Mouse (Mus musculus): Measurements from ENCODE around the gene Ripor1. TPM values are rescaled to one million over a fixed set of nuclear protein-coding genes. Genes with fewer than 3 reads are reported as not detected.
"Not testable (repeated sequence)": the region's sequence is repeated elsewhere in the genome, so short reads cannot be mapped to it uniquely, and the experiment has no call there.

Gene Ripor1
- polyA plus RNA-seq, 1 experiment = 54.8 TPM

DNA sequence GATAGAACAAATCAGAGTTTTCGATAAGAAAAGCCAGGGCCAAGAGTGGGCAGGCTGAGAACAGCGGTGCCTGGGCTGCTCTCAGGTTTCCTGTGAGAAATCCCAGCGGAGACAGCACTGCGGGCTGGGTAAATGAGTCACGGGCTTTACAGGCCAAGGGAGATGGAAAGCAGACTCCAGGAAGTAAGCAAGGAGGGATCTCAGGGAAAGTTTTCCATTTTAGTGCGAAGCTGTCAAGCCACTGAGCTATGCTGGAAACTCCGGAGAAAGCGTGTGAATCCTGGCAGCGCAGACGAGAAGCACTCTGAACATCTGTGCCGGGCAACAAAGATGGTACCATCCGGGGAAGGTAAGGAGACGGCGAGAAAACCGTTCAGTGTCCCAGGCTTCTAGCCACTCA is 11.2 kb upstream of the Ripor1 start:
- Histone ChIP-seq H3K4me3 (ENCODE audit: insufficient read depth, low read depth, low read length) (peak overlapping the region; percentile 49), H3K27ac (ENCODE audit: insufficient read depth, low read depth, low read length) (peak overlapping the region; percentile 93), H3K4me1 (ENCODE audit: control insufficient read depth, insufficient read depth, low read length) (peaks cover 11% of the 10 kb centered on the region; the same call in 1 of the 2 replicates), H3K36me3 (ENCODE audit: control insufficient read depth, insufficient read depth, low read length) (no peaks in the 10 kb centered on the region), H3K27me3 (replicated peaks; ENCODE audit: control insufficient read depth, insufficient read depth, low read length) (no peaks in the 10 kb centered on the region)
- 15% methylated on average over 15 of the region's 15 CpGs for WGBS
- peak; percentile 65 for DNase-seq
- no peak for TF ChIP-seq CTCF (conservative IDR thresholded peaks at IDR 0.05; ENCODE audit: insufficient read depth, insufficient read length, low read depth, low read length)
- TF ChIP-seq POLR2A (IDR thresholded peaks at IDR 0.05; ENCODE audit: low read depth, low read length) = no peak

DNA sequence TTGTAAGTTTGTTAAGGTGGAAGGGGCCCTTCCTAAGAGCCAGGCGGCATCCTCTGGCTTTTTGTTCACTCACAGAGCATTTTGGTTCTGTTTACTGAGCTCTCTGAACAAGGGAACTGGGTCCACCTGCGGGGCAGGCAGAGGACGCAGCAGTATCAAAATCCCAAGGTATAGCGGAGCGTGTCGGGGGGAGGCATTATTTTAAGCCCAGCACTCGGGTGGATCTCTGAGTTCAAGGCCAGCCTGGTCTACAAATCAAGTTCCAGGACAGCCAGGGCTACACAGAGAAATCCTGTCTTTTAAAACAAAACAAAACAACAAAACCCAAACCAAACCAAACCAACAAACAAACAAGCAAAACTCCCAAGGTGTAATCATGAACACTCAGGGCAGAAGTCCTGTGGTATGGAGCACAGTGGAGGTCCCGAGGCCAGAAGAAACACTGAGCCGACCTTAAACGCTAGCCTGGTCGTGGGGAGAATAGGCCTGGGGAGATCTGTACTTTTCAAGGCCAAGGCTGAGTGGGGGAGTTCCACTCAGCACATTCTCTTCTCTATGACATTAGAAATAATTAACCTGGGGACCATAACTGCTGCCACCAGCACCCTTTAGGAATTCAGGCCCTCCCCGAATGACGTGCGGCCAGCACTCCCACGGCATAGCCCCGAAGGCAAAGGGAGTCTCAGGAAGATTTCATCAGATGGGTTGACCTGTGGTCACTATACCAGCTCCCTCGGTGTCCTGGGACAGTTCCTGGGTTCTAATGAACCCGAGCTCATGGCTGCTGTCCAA is 10.4 kb upstream of the Ripor1 start:
- peak overlapping the region; percentile 49 for H3K4me3 ChIP-seq (ENCODE audit: insufficient read depth, low read depth, low read length)

DNA sequence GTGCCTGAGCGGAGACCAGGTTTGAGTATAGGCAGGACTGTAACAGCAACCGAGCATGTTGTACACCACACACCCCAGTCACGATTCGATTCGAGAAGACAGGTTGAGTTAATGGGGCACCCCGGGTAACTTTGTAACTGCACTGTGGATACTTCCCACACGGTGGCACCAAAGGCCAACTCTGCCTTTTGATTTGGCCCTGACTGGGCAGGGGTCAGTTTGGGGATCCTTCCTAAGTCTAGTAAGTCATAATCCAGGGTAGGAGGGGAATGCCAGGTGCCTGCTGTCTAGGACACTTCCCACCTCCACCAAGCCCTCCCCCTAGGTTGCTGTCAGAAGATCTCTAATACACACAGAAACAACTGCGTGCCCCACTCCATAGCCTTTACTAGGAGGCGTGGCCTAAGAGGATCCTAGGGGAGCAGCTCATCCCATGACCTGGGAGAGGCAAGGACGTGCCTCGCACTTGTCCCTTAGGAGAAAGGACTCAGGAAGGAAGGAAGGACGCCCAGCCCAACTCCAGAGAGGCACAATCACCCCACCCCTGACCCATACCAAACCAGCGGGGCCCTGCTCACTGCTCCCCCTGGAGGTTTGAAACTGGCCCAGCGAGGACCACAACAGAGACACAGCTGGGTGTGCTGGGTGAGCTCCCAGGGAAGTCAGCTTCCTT is 8.6 kb upstream of the Ripor1 start:
- WGBS = 5% methylated on average over 14 of the region's 14 CpGs
- TF ChIP-seq CTCF (conservative IDR thresholded peaks at IDR 0.05; ENCODE audit: insufficient read depth, insufficient read length, low read depth, low read length) (peak; percentile 88), POLR2A (IDR thresholded peaks at IDR 0.05; ENCODE audit: low read depth, low read length) (no peak)
- H3K4me1 ChIP-seq (ENCODE audit: control insufficient read depth, insufficient read depth, low read length) = peaks cover 11% of the 10 kb centered on the region; the same call in 1 of the 2 replicates
- H3K36me3 ChIP-seq (ENCODE audit: control insufficient read depth, insufficient read depth, low read length) = no peaks in the 10 kb centered on the region
- DNase-seq = peak; percentile 93
- H3K27ac ChIP-seq (ENCODE audit: insufficient read depth, low read depth, low read length) = peak overlapping the region; percentile 93
- H3K4me3 ChIP-seq (ENCODE audit: insufficient read depth, low read depth, low read length) = peak overlapping the region; percentile 23
- H3K27me3 ChIP-seq (replicated peaks; ENCODE audit: control insufficient read depth, insufficient read depth, low read length) = no peaks in the 10 kb centered on the region

More for the DNA sequence above, 10.4 kb upstream of the Ripor1 start:
- no peak for TF ChIP-seq POLR2A (IDR thresholded peaks at IDR 0.05; ENCODE audit: low read depth, low read length)
- TF ChIP-seq CTCF (conservative IDR thresholded peaks at IDR 0.05; ENCODE audit: insufficient read depth, insufficient read length, low read depth, low read length) = no peak
- no peaks in the 10 kb centered on the region for H3K27me3 ChIP-seq (replicated peaks; ENCODE audit: control insufficient read depth, insufficient read depth, low read length)
- 34% methylated on average over 18 of the region's 18 CpGs for WGBS
- H3K27ac ChIP-seq (ENCODE audit: insufficient read depth, low read depth, low read length) = peak overlapping the region; percentile 93
- no peaks in the 10 kb centered on the region for H3K36me3 ChIP-seq (ENCODE audit: control insufficient read depth, insufficient read depth, low read length)
- H3K4me1 ChIP-seq (ENCODE audit: control insufficient read depth, insufficient read depth, low read length) = peaks cover 11% of the 10 kb centered on the region; the same call in 1 of the 2 replicates
- DNase-seq = peak; percentile 83

DNA sequence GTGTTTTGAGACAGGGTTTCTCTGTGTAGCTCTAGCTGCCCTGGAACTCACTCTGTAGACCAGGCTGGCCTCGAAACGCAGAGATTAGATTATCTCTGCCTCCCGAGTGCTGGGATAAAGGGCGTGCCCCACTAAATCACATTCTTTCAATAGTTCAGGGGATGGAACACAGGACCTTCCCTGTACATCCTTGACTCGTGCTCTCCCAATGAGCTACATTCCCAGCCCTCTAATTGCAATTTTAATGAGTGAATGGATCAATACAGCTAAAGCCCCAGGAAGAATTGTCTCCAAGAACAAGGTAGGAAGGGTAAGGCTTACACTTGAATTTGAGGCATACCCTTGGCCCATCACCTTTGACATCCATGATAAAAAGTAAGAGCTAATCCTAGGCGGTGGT is 6.3 kb upstream of the Ripor1 start:
- 83% methylated on average over 6 of the region's 6 CpGs for WGBS
- Histone ChIP-seq H3K4me1 (ENCODE audit: control insufficient read depth, insufficient read depth, low read length) (peaks cover 11% of the 10 kb centered on the region; the same call in 1 of the 2 replicates), H3K27me3 (replicated peaks; ENCODE audit: control insufficient read depth, insufficient read depth, low read length) (no peaks in the 10 kb centered on the region), H3K36me3 (ENCODE audit: control insufficient read depth, insufficient read depth, low read length) (no peaks in the 10 kb centered on the region), H3K4me3 (ENCODE audit: insufficient read depth, low read depth, low read length) (no peak overlapping the region), H3K27ac (ENCODE audit: insufficient read depth, low read depth, low read length) (no peak overlapping the region)
- DNase-seq = no peak
- TF ChIP-seq POLR2A (IDR thresholded peaks at IDR 0.05; ENCODE audit: low read depth, low read length) = no peak
- no peak for TF ChIP-seq CTCF (conservative IDR thresholded peaks at IDR 0.05; ENCODE audit: insufficient read depth, insufficient read length, low read depth, low read length)

DNA sequence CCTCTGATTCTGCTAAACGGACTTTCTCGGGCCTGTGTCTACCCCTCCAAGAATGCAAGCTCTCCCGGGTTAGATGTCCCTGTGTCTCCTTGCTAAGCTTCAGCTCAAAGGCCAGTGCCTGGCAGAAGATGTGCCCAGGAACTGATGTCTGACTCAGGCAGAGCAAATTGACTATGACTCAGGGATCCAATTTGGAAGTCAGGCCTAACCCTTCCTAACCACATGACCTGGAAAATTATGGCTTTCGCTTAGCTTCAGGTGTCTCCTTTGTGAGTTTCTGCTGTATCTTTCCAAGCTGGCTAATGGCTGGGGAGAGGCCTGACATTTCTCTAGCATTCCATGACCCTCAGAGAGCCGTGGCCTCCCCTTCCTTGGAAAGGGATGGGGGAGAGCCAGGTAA is 3.8 kb upstream of the Ripor1 start:
- H3K36me3 ChIP-seq (ENCODE audit: control insufficient read depth, insufficient read depth, low read length) = no peaks in the 10 kb centered on the region
- no peak overlapping the region for H3K4me3 ChIP-seq (ENCODE audit: insufficient read depth, low read depth, low read length)
- no peak overlapping the region for H3K27ac ChIP-seq (ENCODE audit: insufficient read depth, low read depth, low read length)
- no peaks in the 10 kb centered on the region for H3K27me3 ChIP-seq (replicated peaks; ENCODE audit: control insufficient read depth, insufficient read depth, low read length)
- DNase-seq = no peak
- 64% methylated on average over 5 of the region's 5 CpGs for WGBS
- no peaks in the 10 kb centered on the region; the same call in 1 of the 2 replicates for H3K4me1 ChIP-seq (ENCODE audit: control insufficient read depth, insufficient read depth, low read length)
- TF ChIP-seq CTCF (conservative IDR thresholded peaks at IDR 0.05; ENCODE audit: insufficient read depth, insufficient read length, low read depth, low read length) (no peak), POLR2A (IDR thresholded peaks at IDR 0.05; ENCODE audit: low read depth, low read length) (no peak)

DNA sequence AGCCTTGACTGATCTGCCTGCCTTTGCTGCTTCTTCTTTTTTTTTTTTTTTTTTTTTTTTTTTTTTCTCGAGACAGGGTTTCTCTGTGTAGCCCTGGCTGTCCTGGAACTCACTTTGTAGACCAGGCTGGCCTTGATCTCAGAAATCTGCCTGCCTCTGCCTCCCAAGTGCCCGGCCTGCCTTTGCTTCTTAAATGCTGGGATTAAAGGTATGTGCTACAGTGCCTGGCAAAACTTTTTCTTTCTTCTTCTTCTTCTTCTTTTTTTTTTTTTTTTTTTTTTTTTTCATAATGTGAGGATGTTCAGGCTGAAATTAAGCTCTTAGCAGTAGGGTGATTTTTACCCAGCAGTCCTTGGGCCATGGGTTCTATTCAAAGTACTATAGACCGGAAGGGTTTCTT is 2.5 kb upstream of the Ripor1 start:
- WGBS = 79% methylated on average over 3 of the region's 3 CpGs

DNA sequence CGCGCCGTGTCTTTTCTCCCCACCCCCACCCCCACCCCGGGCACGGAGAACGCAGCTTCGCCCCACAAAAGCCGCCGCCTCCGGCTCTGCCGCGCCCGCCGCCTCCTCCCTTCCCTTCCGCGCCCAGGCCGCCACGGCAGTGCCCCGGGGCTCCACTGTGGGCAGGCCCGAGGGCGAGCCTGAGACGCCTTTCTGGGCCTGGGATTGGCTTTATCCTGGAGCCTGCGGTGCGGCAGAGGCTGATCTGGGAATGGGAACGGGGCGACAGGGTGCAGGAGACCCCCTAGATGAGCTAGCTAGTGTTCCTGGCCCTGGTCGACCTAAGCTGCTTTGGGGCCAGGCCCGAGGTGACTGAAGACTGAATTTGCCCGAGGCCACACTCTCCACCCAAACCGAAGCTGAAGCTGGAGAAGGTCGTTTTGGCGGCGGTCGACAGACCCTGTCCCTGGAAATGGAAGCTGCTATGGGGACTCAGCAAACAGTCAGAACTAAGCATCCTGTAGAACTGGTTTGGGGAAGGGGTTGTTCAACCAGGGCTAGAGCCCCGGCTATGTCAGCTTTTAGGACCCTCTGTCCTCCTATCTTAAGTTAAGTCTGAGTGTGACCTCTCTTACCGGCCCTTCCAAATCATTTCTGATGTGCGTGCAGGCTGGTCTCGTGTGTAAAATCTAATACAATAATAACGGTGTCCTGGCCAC is 585 bp downstream of the Ripor1 start:
- Histone ChIP-seq H3K4me1 (ENCODE audit: control insufficient read depth, insufficient read depth, low read length) (peaks cover 9% of the 10 kb centered on the region), H3K36me3 (ENCODE audit: control insufficient read depth, insufficient read depth, low read length) (no peaks in the 10 kb centered on the region), H3K27me3 (replicated peaks; ENCODE audit: control insufficient read depth, insufficient read depth, low read length) (no peaks in the 10 kb centered on the region), H3K27ac (ENCODE audit: insufficient read depth, low read depth, low read length) (peak overlapping the region; percentile 88), H3K4me3 (ENCODE audit: insufficient read depth, low read depth, low read length) (peak overlapping the region; percentile 61)
- TF ChIP-seq POLR2A (IDR thresholded peaks at IDR 0.05; ENCODE audit: low read depth, low read length) (no peak), CTCF (conservative IDR thresholded peaks at IDR 0.05; ENCODE audit: insufficient read depth, insufficient read length, low read depth, low read length) (no peak)
- 1% methylated on average over 37 of the region's 39 CpGs for WGBS
- DNase-seq = no peak

More for the DNA sequence above, 2.5 kb upstream of the Ripor1 start:
- H3K27me3 ChIP-seq (replicated peaks; ENCODE audit: control insufficient read depth, insufficient read depth, low read length); DNase-seq; H3K27ac ChIP-seq (ENCODE audit: insufficient read depth, low read depth, low read length); H3K4me1 ChIP-seq (ENCODE audit: control insufficient read depth, insufficient read depth, low read length); H3K36me3 ChIP-seq (ENCODE audit: control insufficient read depth, insufficient read depth, low read length); H3K4me3 ChIP-seq (ENCODE audit: insufficient read depth, low read depth, low read length): not testable (repeated sequence)
